Mouse (Mus musculus) stomach, embryonic 16.5 days (tissue): Measurements from ENCODE around the gene Nav1. TPM values are rescaled to one million over a fixed set of nuclear protein-coding genes. Genes with fewer than 3 reads are reported as not detected.

Experiments
- ATAC-seq: fragments of 200-750 bp; cut with Nextera tagmentation; 2 replicates; pipeline ENCODE4 v1.8.0; 2017; ENCODE audit warnings: moderate number of reproducible peaks, moderate TSS enrichment; ENCODE audit not compliant: insufficient read depth, low FRiP score
- H3K27ac ChIP-seq: fragments of 300-500 bp; sonication (generic); 2 replicates; pipeline ENCODE4 v1.5.1; 2014; ENCODE audit warnings: low read length
- H3K27me3 ChIP-seq: fragments of 300-500 bp; sonication (generic); 2 replicates; pipeline ENCODE4 v1.6.1; 2014; ENCODE audit warnings: low read length, control low read depth, mixed read lengths; ENCODE audit not compliant: control insufficient read depth, insufficient read depth
- H3K36me3 ChIP-seq: fragments of 300-500 bp; sonication (generic); 2 replicates; pipeline ENCODE4 v1.6.1; 2014; ENCODE audit warnings: low read length; ENCODE audit not compliant: control insufficient read depth, insufficient read depth
- H3K4me1 ChIP-seq: fragments of 300-500 bp; sonication (generic); 2 replicates; pipeline ENCODE4 v1.6.1; 2014; ENCODE audit warnings: low read length, control low read depth, mixed read lengths; ENCODE audit not compliant: control insufficient read depth, insufficient read depth
- H3K4me2 ChIP-seq: fragments of 300-500 bp; sonication (generic); 2 replicates; pipeline ENCODE4 v1.6.1; 2014; ENCODE audit warnings: low read depth, low read length, mixed read lengths
- H3K4me3 ChIP-seq: fragments of 300-500 bp; sonication (generic); replicated peaks from 2 replicates; pipeline ENCODE4 v1.5.1; 2014; ENCODE audit warnings: mild to moderate bottlenecking, low read length
- H3K9ac ChIP-seq: fragments of 300-500 bp; sonication (generic); 2 replicates; pipeline ENCODE4 v1.6.1; 2014; ENCODE audit warnings: low read length
- H3K9me3 ChIP-seq: fragments of 300-500 bp; sonication (generic); replicated peaks from 2 replicates; pipeline ENCODE4 v1.6.1; 2016; ENCODE audit warnings: low read length, control low read depth; ENCODE audit not compliant: control insufficient read depth
- WGBS: fragments of 180-500 bp; shearing (Covaris S2); extraction: QIAGEN DNeasy Blood & Tissue Kit; methylation state at CpG from one replicate; pipeline ENCODE4 v1.1.7; 2014; 5-methylcytosine and 5-hydroxymethylcytosine counted together
- polyA plus RNA-seq: library from polyadenylated mRNA; unstranded; fragments of >200 nt; fragmentation: Nextera tagmentation; extraction: Ambion mirVana; gene quantifications from 2 replicates; pipeline ENCODE4 v1.2.1, GENCODE M21; 2015

The Nav1 gene
- polyA plus RNA-seq, 1 experiment from 2014 or later: 11.2 TPM

DNA sequence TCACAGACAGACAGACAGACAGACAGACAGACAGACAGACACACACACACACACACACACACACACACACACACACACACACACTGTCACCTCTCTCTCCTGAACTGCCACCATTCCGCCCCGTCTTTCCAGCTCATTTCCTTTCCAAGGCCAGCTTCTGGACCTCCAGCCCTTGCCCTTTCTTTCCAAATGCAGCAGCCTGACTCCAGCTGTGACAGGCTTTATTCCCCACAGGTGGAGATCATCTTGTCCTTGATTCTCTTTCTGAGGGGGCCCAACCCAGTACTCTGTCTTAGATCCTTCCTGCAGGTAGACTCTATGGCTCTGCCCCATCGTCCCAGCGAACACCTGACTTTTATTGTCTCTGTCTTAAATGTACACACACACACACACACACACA lies 53.5 kb downstream of the Nav1 start:
- no peak for ATAC-seq
- Histone ChIP-seq H3K4me2 (no peak overlapping the region), H3K9me3 (no peaks in the 10 kb centered on the region), H3K27ac (no peak overlapping the region), H3K4me1 (peaks cover 22% of the 10 kb centered on the region), H3K36me3 (no peaks in the 10 kb centered on the region), H3K27me3 (no peaks in the 10 kb centered on the region), H3K9ac (no peak overlapping the region), H3K4me3 (no peak overlapping the region)
- 63% methylated on average over 4 of the region's 4 CpGs for WGBS

GRCm38 (mm10) chr1:135553154-135553553 lies 53.9 kb downstream of the Nav1 start:
- H3K36me3 ChIP-seq: no peaks in the 10 kb centered on the region
- no peaks in the 10 kb centered on the region for H3K27me3 ChIP-seq
- H3K4me1 ChIP-seq: peaks cover 22% of the 10 kb centered on the region
- no peak overlapping the region for H3K4me2 ChIP-seq
- no peak overlapping the region for H3K27ac ChIP-seq
- WGBS: 66% methylated on average over 4 of the region's 4 CpGs
- H3K9me3 ChIP-seq: no peaks in the 10 kb centered on the region
- no peak for ATAC-seq
- no peak overlapping the region for H3K9ac ChIP-seq
- H3K4me3 ChIP-seq: no peak overlapping the region

DNA sequence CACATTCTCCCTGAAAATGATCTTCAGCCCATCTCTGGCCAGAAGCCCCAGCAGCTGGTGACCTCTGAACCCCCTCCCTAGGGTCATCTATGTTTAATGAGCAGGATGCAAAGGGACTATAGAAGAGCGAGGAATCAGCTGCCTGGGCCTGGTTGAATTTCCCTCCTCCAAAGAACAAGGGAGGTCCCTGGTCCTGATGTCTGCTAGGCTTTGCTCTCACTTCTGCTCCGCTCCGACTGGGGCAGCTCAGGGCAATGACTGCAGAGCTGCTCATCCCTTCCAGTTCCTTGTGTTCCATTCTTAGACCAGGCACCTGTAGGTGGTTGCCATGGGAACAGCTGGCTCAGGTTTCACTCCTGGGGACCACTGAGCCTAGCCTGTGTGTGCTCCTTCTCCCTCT lies 56.2 kb downstream of the Nav1 start:
- ATAC-seq: no peak
- WGBS: 81% methylated on average over 3 of the region's 3 CpGs
- Histone ChIP-seq H3K4me1 (peaks cover 24% of the 10 kb centered on the region), H3K27ac (no peak overlapping the region), H3K9me3 (no peaks in the 10 kb centered on the region), H3K27me3 (no peaks in the 10 kb centered on the region), H3K9ac (no peak overlapping the region), H3K4me3 (no peak overlapping the region), H3K36me3 (no peaks in the 10 kb centered on the region), H3K4me2 (no peak overlapping the region)

DNA sequence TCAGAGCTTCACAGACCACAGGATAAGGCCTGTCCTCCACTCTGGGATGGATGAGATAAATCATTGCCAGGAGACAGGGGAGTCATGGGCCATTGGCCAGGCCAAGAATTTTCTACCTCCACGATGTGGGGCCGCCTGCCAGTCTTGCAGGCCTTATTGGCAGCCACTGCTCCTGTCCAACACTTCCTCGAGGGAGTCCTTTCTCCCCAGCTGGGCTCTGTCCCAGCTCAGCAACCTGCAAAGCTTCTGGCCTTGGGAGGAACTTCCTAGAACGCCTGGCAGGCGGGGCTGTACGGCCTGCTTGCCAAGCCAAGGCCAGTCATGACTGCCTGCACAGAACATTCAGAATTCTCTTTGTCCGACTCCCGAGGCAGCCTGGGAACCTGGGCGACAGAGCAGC lies 58.3 kb downstream of the Nav1 start:
- Histone ChIP-seq H3K36me3 (no peaks in the 10 kb centered on the region), H3K4me3 (no peak overlapping the region), H3K4me2 (no peak overlapping the region), H3K9me3 (no peaks in the 10 kb centered on the region), H3K9ac (no peak overlapping the region), H3K4me1 (peaks cover 15% of the 10 kb centered on the region; the same call in 1 of the 2 replicates), H3K27ac (peak overlapping the region; percentile 2; the same call in 1 of the 2 replicates), H3K27me3 (no peaks in the 10 kb centered on the region)
- 49% methylated on average over 9 of the region's 9 CpGs for WGBS
- peak; percentile 48; the same call in 1 of the 2 replicates for ATAC-seq

- no peaks in the 10 kb centered on the region for H3K36me3 ChIP-seq
- peaks cover 14% of the 10 kb centered on the region; the same call in 1 of the 2 replicates for H3K4me1 ChIP-seq
- no peak overlapping the region for H3K4me3 ChIP-seq
- 50% methylated on average over 5 of the region's 5 CpGs for WGBS
- no peak overlapping the region for H3K27ac ChIP-seq
- H3K9me3 ChIP-seq: no peaks in the 10 kb centered on the region
- ATAC-seq: no peak
- no peak overlapping the region for H3K9ac ChIP-seq
- H3K27me3 ChIP-seq: no peaks in the 10 kb centered on the region
- H3K4me2 ChIP-seq: no peak overlapping the region
Measured at GRCm38 (mm10) chr1:135546099-135546498, 61.0 kb downstream of the Nav1 start.

DNA sequence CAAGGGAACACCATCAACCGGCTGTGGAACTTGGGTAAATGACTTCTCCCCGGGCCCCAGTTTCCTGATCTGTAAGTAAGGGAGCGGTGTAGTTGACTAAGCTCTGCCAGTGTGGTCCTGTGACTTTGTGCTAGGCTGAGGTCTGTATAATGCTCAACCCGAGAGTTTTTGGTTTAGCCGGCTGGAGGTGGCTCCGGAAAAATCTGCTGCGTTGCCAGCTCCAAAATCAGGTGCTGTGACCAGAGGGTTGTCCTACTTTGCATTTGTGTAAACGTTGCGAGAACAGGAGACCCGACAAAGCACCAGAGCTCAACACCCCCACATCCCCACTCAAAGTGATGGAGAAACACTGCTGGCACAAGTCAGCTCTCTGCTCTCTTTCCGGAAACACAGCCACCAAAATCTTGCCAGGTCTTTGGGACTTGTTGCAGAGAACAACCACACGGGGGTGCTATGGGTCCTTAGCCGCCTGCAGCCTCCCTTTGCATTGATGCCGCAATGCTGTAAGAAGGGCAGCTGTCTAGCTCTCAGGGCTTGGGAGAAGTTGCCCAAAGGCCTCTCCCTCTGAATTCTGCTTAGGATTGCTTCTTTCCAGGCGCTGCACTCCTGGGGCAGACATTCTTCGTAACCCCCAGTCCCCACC lies 62.5 kb downstream of the Nav1 start:
- Histone ChIP-seq H3K4me2 (no peak overlapping the region), H3K9me3 (no peaks in the 10 kb centered on the region), H3K4me1 (peaks cover 19% of the 10 kb centered on the region), H3K36me3 (no peaks in the 10 kb centered on the region), H3K27ac (no peak overlapping the region), H3K27me3 (no peaks in the 10 kb centered on the region), H3K4me3 (no peak overlapping the region), H3K9ac (no peak overlapping the region)
- ATAC-seq: peak; percentile 5; the same call in 1 of the 2 replicates
- 42% methylated on average over 16 of the region's 16 CpGs for WGBS

- ATAC-seq: no peak
- Histone ChIP-seq H3K27me3 (no peaks in the 10 kb centered on the region), H3K27ac (no peak overlapping the region)
Measured at GRCm38 (mm10) chr1:135542841-135543810, 64.0 kb downstream of the Nav1 start.

GRCm38 (mm10) chr1:135542080-135542479 lies 65.0 kb downstream of the Nav1 start:
- no peak for ATAC-seq
- Histone ChIP-seq H3K27me3 (no peaks in the 10 kb centered on the region), H3K36me3 (no peaks in the 10 kb centered on the region), H3K4me2 (no peak overlapping the region), H3K9me3 (no peaks in the 10 kb centered on the region), H3K9ac (no peak overlapping the region), H3K27ac (no peak overlapping the region), H3K4me3 (no peak overlapping the region), H3K4me1 (peaks cover 11% of the 10 kb centered on the region)
- WGBS: 86% methylated on average over 9 of the region's 9 CpGs

More at GRCm38 (mm10) chr1:135542841-135543810, 64.0 kb downstream of the Nav1 start:
- Histone ChIP-seq H3K4me1 (peaks cover 11% of the 10 kb centered on the region), H3K4me3 (no peak overlapping the region), H3K4me2 (no peak overlapping the region), H3K9me3 (no peaks in the 10 kb centered on the region), H3K9ac (0 out of 2 replicates have a peak overlapping the region, but pooled peaks have one; percentile 16), H3K36me3 (no peaks in the 10 kb centered on the region)
- WGBS: 48% methylated on average over 12 of the region's 12 CpGs

DNA sequence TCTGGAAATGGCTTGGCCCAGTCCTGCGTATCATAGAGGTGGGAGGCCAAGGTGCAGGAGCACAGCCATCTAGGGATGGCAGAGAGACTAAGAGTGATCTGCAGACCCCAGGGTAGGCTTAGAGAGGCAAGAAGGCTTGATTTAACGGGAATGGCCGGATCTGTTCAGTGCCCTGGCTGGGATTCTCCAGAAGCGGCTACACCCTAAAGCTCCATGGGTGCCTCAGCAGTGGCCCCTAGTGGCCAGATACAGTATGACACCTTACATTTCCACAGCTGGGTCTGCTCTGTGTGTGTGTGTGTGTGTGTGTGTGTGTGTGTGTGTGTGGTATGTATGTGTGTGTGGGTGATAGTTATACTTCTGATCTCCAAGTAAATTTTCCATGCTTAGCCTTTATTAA lies 66.8 kb downstream of the Nav1 start:
- H3K27me3 ChIP-seq: no peaks in the 10 kb centered on the region

More for the DNA sequence above, 66.8 kb downstream of the Nav1 start:
- no peaks in the 10 kb centered on the region for H3K36me3 ChIP-seq
- WGBS: 20% methylated on average over 4 of the region's 4 CpGs
- no peaks in the 10 kb centered on the region for H3K9me3 ChIP-seq
- peak overlapping the region; percentile 32; the same call in 1 of the 2 replicates for H3K27ac ChIP-seq
- no peak overlapping the region for H3K4me3 ChIP-seq
- ATAC-seq: peak; percentile 55
- H3K4me2 ChIP-seq: no peak overlapping the region
- H3K4me1 ChIP-seq: peaks cover 19% of the 10 kb centered on the region
- no peak overlapping the region for H3K9ac ChIP-seq
